Mouse (Mus musculus): ENCODE results near the gene Auts2.

Gene Auts2

GRCm38 (mm10) chr5:132318026-132318765 lies 224.9 kb downstream of the Auts2 start:
- no peak for DNase-seq (ENCODE audit: low spot score)

- no peak for DNase-seq (ENCODE audit: low spot score)
These were observed 226.2 kb downstream of the Auts2 start for GRCm38 (mm10) chr5:132316897-132317296.

DNA sequence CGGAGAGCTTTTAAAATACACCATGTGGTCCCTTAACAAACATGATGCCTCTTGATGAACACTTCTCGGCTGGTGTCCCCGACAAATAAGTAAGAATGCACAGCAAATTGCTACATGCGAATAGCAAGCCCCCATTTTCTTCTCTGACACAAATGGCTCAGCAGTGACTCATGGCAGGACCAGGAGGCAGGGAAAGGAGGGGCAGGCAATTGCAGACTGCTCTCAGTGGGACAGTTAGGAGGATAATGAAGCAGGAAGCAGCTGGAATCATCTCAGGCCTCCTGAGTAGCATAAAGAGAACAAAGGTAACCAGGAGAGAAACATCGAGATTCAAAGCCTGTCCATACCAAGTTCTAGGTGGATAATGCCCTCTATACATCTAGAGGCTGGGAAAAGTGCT lies 228.8 kb downstream of the Auts2 start:
- no peak for DNase-seq (ENCODE audit: low spot score)

GRCm38 (mm10) chr5:132307000-132307399 lies 236.1 kb downstream of the Auts2 start:
- no peak for DNase-seq (ENCODE audit: low spot score)

DNA sequence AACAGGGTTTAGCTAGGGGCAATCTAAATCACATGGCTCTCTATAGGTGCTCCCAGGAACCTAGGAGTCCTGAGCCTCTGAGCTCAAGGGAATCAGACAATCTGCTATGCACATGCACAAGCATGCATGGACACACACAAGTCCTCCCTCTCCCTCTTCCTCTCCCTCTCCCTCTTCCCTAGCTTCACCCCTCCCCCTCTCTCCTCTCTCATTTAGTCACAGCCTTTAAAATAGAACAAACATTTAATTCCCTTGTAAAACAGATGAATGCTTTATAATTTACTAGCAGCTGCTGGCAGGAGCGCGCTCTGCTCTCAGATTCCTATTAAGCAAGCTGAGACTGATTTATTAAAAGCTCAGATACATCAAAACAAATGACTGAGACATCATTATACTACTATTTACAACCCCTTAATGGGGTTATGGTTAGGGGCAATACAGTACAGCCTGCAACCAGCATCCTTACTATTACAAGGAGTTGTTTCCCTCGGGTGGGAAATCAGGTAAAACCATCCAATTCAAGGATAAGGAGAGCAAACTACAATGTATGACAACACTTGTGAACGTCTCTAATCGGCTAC lies 237.7 kb downstream of the Auts2 start:
- peak; percentile 23 for DNase-seq (ENCODE audit: low spot score)

GRCm38 (mm10) chr5:132302778-132303177 lies 240.4 kb downstream of the Auts2 start:
- no peak for DNase-seq (ENCODE audit: low spot score)

- DNase-seq (ENCODE audit: low spot score), result no peak
These were observed 242.3 kb downstream of the Auts2 start for GRCm38 (mm10) chr5:132300794-132301193.

DNA sequence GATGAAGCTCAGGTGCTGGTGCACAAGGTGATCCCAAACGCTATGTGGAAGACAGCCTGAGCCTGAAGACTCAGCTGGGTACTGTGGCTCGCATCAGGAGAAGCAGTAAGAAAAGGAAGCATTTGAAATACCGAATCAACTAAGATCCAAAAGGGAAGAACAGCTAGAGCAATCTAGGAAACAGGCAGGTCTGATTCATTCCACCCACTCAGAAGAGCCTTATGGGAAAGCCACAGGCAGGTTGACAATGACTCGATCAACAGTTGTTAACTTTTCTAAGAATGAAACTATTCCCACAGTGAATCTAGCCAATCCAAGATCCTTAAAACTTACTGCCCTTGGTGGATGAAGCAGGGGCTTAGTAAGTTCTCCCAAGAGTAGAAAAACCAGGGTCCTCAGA lies 243.4 kb downstream of the Auts2 start:
- no peak for DNase-seq (ENCODE audit: low spot score)

- no peak for DNase-seq (ENCODE audit: low spot score)
These were observed 244.1 kb downstream of the Auts2 start for GRCm38 (mm10) chr5:132298996-132299395.

GRCm38 (mm10) chr5:132297309-132297708 lies 245.8 kb downstream of the Auts2 start:
- DNase-seq (ENCODE audit: low spot score), result no peak

DNA sequence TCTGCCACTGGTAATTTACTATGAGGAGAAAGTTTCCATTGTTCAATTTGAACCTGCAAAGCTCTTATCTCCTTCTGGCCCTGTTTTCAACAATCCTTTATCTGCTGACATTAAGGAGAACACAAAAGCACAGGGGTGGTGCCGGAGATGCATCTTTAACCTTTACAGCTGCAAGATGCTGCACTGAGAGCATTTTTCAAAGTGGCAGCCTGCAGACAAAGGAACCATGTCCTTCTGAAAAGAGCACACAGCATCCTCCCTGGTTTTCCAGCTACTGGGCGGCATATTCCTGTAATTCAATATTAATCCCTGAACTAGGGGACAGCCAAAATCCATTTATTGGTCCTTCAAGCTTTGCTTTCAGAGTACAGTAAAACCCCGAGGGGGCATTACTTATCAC lies 248.7 kb downstream of the Auts2 start:
- DNase-seq (ENCODE audit: low spot score), result no peak

DNA sequence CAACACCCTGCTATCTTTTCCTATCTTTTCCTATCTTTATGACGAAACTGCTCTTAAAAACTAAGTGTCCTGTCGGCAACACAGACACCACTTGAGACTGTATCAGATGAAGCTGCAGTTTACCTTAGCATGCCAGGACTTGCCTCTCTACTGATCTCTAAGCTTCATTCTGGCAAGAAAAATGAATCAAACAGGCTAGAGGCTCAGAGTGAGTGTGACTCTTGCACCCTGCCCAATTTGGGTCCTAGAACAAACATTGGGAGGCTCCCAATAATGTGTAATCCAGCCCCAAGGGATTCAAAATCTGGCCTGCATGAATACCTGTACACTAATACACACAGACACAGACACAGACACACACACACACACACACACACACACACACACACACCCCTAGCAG lies 250.2 kb downstream of the Auts2 start:
- DNase-seq (ENCODE audit: low spot score), result no peak

DNA sequence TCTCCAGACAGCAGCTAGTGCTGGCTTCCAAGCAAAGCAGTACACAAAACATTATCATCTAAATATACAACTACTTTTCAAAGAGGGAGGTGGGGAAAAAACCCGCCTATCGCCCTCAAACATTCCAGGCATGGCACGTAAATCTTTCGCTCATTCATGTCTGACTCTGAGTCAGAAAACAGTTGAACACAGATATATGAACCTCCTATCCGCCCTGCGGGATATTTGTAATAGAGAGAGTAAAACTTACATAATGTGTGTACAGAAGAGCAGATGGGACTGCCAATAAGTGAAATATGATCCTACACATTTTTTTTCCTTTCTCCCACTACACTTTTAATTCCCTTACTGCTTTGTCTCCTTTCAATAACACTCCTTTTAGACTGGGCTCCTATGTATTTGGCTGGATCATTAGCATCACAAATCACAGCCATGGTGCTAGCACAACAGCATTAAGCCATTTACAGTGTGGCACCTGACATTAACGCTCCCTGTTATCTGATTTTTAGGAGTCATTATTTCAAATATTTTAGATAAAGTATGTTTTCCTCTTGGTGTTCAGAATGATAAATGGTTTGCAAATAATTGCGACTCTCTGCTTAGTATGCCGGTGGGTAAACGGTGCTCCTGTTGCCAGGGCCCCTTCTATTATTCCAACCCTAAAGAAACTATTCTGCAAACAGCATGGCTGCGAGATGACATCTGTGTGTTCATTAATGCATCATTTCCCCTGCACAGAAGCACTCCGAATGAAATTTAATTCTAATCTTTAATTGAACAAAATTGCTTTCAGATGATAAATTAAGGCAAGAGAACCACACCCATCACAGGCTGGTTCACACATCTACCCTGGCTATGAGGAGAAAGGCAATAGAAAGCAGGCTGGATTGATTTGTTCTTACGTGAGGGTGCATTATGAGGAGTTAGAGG lies 252.3 kb downstream of the Auts2 start:
- no peak for DNase-seq (ENCODE audit: low spot score)

DNA sequence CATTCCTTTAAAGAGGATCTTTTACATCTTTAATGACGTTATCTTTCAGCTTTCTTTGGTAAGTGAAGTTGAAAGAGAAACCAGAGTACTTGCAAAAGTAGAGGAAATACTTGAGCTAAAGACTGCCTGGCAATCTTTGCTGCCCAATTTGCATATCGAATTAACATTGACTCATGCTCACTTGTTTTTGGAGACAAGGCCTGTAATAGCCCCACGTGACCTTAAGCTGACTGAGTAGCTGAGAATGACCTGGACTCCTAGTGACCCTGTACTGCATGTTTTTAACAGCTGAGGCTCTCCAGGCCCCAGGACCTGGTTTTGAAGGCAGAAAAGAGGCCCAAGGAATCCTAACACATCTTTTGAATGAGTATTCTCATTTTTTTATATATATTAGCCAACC lies 259.4 kb downstream of the Auts2 start:
- no peak for DNase-seq (ENCODE audit: low spot score)

DNA sequence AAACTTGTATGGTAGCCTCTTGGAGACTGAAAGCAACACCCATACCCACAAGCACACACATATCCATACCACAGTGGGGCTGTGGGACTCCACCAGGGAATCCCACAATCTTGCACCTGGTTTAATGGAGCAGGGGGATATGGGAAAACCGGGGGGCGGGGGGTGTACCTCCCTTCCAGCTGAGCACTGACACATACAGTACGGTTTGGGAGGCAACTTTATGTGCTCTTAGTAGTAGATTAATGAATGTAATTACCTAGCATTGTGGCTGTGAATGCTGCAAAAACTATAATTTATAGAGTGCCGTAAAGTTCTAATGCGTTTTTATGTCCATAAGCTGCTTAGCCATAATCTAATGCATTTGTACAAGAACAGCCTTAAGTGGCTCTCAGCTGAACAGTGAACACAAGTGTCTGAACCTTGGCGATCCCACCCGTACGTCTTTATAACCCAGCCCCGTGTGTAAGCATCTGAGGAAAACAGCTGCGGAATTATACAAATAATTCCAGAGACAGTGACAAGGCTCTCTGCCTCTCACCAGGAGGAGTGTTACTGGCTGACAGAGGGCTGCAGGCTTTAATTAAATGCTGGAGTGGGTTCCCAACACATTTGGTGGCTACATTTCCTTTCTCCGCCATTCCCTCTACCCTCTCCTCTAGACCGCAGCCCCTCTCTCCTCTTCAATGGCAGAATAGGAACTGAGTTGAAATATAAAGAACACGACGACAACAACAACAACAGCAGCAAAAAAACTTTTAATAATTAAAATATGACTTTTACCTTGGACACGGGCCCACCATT lies 268.8 kb downstream of the Auts2 start:
- no peak for DNase-seq (ENCODE audit: low spot score)

DNA sequence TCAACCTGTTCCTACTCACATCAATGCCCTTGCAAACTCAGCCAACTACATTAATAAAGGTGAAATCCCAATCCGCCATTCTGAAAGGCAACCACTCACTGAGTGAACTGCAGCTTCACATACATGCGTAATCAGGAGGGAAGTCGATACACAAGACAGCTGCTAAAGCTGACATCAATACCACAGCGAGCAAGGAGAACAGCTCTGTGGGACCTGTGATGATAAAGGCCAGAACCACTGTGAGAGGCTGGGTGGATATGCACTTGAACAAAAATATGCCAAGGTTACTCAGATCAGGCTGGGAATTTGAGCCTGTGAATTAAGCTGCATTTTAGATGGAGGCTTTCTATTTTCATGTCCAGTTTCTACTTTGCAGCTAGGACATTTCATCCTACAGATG lies 271.0 kb downstream of the Auts2 start:
- DNase-seq (ENCODE audit: low spot score), result no peak

GRCm38 (mm10) chr5:132270896-132271295 lies 272.2 kb downstream of the Auts2 start:
- no peak for DNase-seq (ENCODE audit: low spot score)

DNA sequence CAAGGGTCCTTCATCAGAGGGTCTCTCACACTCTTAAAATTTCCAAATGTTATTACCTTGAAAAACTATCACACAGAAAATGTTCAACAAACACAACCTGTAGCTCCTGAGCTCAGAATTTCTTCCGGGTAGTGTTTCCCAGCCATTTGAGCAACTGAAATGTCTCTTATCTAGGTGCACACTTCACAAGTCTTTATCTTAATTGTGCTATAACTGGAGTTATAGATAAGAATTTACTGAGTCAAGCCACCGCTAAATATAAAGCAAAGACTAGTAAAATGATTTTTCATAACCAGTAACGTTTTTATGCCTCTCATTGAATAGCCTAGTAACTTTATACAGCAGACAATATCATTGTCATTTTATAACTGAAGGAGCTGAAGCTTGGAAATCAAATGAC lies 273.1 kb downstream of the Auts2 start:
- no peak for DNase-seq (ENCODE audit: low spot score)

DNA sequence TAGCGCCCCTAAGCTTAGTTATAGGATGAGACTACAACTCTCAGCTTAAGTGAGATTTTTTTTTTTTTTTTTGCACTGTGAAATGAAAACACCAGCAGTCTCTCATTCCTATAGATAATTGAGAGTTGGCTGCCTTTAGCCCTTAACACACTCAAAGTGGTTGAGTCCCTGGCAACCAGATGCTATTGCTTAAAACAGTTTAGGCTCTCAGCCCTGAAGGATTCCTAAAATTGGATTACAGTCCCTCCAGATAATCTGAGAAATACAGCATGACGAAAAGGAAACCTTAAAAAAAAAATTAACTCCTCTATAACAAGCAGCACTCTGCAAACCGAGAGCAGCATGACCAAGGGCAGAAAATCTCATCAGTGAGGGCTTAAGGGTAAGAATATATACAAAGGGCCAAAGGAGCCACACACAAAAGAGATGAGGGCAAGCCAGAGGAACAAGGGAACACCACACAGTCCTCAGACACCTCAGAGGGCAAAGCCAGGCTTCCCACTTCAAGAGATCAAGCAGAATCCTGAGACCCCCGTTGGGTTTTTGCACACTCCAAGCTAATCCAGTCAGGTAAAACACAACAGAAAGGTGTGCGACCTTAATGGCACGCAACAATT lies 274.7 kb downstream of the Auts2 start:
- DNase-seq (ENCODE audit: low spot score), result no peak

DNA sequence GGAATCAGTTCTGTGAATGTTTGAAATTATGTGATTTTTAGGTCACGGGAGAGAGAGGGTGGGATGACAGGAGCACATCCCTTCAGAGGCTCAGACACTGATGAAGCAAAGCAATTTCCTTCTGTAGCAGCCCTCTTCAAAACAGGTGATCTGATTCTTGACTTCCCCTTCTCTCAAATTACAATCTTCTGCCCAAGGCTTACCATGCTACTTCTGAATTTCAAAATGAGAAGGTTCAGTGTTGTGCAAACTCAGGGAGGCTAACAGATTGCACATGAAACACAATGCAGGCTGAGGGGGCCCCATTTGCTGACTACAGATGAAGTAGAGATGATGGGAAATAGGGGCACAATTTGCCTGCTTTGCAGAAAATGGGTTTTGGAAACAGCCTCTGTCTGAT lies 278.1 kb downstream of the Auts2 start:
- DNase-seq (ENCODE audit: low spot score), result no peak

GRCm38 (mm10) chr5:132261750-132262149 lies 281.4 kb downstream of the Auts2 start:
- DNase-seq (ENCODE audit: low spot score), result no peak

DNA sequence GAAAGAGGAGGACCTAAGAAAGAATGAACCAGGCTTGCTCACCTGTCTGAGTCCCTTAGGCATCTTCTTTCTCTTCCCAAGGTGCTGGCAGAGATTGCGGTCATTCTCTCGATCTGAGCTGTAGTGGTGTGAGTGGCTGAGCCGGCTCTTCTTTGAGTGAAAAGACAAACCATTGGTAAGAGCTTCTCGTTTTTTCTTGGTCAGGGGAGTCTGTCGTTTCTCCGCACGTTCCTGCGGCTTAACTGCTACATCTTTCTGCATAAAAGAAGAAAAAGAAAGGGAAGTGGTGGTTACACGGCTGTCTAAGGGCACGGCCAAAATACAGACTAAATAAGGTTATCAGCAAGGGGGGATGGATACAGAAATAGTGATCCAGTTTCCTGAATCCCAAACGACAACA lies 284.3 kb downstream of the Auts2 start:
- DNase-seq (ENCODE audit: low spot score), result no peak
